In the genomic region with DNA sequence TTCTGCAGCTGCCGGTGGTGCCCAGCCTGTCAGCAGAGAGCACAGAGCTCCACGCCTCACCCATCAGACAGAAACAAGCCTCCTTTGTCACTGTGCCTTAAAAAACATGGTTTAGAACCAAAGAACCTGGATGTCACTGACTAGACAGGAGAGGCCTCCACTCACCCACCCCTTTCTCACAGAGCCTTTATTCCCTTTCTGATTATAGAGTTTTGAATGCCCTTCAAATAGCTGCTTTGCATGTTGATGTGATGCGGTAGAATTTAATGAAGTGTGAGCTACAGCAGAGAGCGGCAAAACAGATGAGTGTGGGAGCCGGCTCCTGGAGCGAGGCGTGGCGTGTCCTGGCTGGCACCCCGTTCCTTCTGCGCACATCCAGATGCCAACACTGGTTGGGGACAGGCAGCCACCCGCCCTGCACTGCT, we compare ENCODE assay signal across 10 mouse cellular contexts.
DNase-seq lines count a peak whose midpoint lies in the region; ATAC-seq and TF ChIP-seq lines count a peak whose summit lies in the region.
"Had no signal": no experiment of that assay in that cellular context is flagged by ENCODE, and none has a peak within 500 bp of the region (broad histone marks: within the 10 kb centered on the region; RNA-seq: fewer than 3 reads in every experiment).

No protein-coding gene starts in this region.

- no peak overlapping the region for H3K4me3 ChIP-seq in liver, embryonic 12.5 days
- H3K4me3 ChIP-seq in liver, postnatal 0 days (ENCODE audit: low read depth, low read length), result no peak overlapping the region
- H3K4me3 ChIP-seq: limb, embryonic 13.5 days had no signal

- peaks cover 57% of the 10 kb centered on the region for H3K4me1 ChIP-seq in liver, embryonic 12.5 days
- peaks cover 17% of the 10 kb centered on the region for H3K4me1 ChIP-seq in liver, postnatal 0 days (ENCODE audit: insufficient read depth)

- 80% methylated on average over 11 of the region's 11 CpGs for WGBS in liver, embryonic 12.5 days (ENCODE audit: insufficient replicate concordance)
- 89% methylated on average over 11 of the region's 11 CpGs for WGBS in liver, postnatal 0 days (ENCODE audit: insufficient replicate concordance)

- 0 out of 2 replicates have a peak overlapping the region, but pooled peaks have one; percentile 39 for H3K27ac ChIP-seq in liver, embryonic 12.5 days
- no peak overlapping the region for H3K27ac ChIP-seq in liver, postnatal 0 days (ENCODE audit: low read depth)
- H3K27ac ChIP-seq: limb, embryonic 13.5 days had no signal

- H3K9ac ChIP-seq in liver, embryonic 12.5 days, result no peak overlapping the region
- H3K9ac ChIP-seq in liver, postnatal 0 days (replicated peaks), result no peak overlapping the region
- H3K9ac ChIP-seq: limb, embryonic 13.5 days had no signal

- H3K36me3 ChIP-seq in liver, embryonic 12.5 days, result 0 out of 2 replicates have a peak, but pooled peaks cover 6% of the 10 kb centered on the region
- H3K36me3 ChIP-seq in liver, postnatal 0 days (replicated peaks; ENCODE audit: insufficient read depth, low read length), result no peaks in the 10 kb centered on the region
- H3K36me3 ChIP-seq: limb, embryonic 13.5 days had no signal

- TF ChIP-seq CTCF in liver, postnatal 0 days (IDR thresholded peaks at IDR 0.05; ENCODE audit: low read depth), result no peak

- no peak for ATAC-seq in liver, embryonic 12.5 days
- ATAC-seq in liver, postnatal 0 days, result no peak

- no peaks in the 10 kb centered on the region for H3K27me3 ChIP-seq in liver, embryonic 12.5 days (replicated peaks)
- no peaks in the 10 kb centered on the region for H3K27me3 ChIP-seq in liver, postnatal 0 days (ENCODE audit: insufficient read depth, low read length)
- H3K27me3 ChIP-seq: limb, embryonic 13.5 days had no signal

- no peak overlapping the region for H3K4me2 ChIP-seq in liver, embryonic 12.5 days
- H3K4me2 ChIP-seq in liver, postnatal 0 days (ENCODE audit: low read depth, low read length), result no peak overlapping the region
- H3K4me2 ChIP-seq: limb, embryonic 13.5 days had no signal

- H3K9me3 ChIP-seq in liver, embryonic 12.5 days (replicated peaks), result no peaks in the 10 kb centered on the region
- H3K9me3 ChIP-seq in liver, postnatal 0 days (ENCODE audit: low read length), result no peaks in the 10 kb centered on the region
- H3K9me3 ChIP-seq: limb, embryonic 13.5 days had no signal

- no peak for TF ChIP-seq EP300 in liver, postnatal 0 days (IDR thresholded peaks at IDR 0.05; ENCODE audit: low read depth)

- no peak for DNase-seq in liver, postnatal 0 days
- peak; percentile 32 to 35 for DNase-seq in frontal cortex, postnatal 14 days (ENCODE audit: low spot score in 2 of 2)
- DNase-seq in left cerebral cortex, postnatal 14 days (ENCODE audit: low spot score in 2 of 2), result peak; percentile 48 to 68
- DNase-seq in right cerebral cortex, postnatal 10 days (ENCODE audit: low spot score in 2 of 2), result peak; percentile 64 to 67
- no peak for DNase-seq in kidney, adult 18-20 months
- DNase-seq in ovary, postnatal 14 days (ENCODE audit: low spot score), result no peak
- no peak for DNase-seq in adrenal gland, postnatal 4 days (ENCODE audit: low spot score in 2 of 2)
- DNase-seq: adrenal gland, postnatal 14 days had no signal

- intact Hi-C loops in left cerebral cortex, postnatal 14 days (cut with DNase I), result no loop called here

Comparison
In these comparisons a context has a peak if more than half of its experiments do, and no peak if none do; other contexts are left out.
1. DNase-seq: peak in frontal cortex, postnatal 14 days (2 of 2), left cerebral cortex, postnatal 14 days (2 of 2) and right cerebral cortex, postnatal 10 days (2 of 2); none in liver, postnatal 0 days (single experiment), kidney, adult 18-20 months (single experiment), ovary, postnatal 14 days (single experiment) and adrenal gland, postnatal 4 days (0 of 2).